Mouse (Mus musculus) ES-E14 (cell line): ENCODE measurements around the gene Gm10277.

Experiments used
- CHD2 ChIP-seq: IDR thresholded peaks from 2 replicates; pipeline ENCODE4 v1.6.1; 2014; ENCODE audit warnings: mild to moderate bottlenecking, low read depth, low read length, inconsistent platforms
- HCFC1 ChIP-seq: IDR thresholded peaks from 2 replicates; pipeline ENCODE4 v1.6.1; 2012; ENCODE audit warnings: low read length, inconsistent platforms, borderline replicate concordance; ENCODE audit not compliant: insufficient read depth
- MAFK ChIP-seq: IDR thresholded peaks from 2 replicates; pipeline ENCODE4 v1.6.1; 2014; ENCODE audit warnings: mild to moderate bottlenecking, low read depth, low read length, inconsistent platforms; ENCODE audit not compliant: insufficient read depth
- ZNF384 ChIP-seq: IDR thresholded peaks from 2 replicates; pipeline ENCODE4 v1.6.1; 2012; ENCODE audit warnings: low read depth, low read length, inconsistent platforms

DNA sequence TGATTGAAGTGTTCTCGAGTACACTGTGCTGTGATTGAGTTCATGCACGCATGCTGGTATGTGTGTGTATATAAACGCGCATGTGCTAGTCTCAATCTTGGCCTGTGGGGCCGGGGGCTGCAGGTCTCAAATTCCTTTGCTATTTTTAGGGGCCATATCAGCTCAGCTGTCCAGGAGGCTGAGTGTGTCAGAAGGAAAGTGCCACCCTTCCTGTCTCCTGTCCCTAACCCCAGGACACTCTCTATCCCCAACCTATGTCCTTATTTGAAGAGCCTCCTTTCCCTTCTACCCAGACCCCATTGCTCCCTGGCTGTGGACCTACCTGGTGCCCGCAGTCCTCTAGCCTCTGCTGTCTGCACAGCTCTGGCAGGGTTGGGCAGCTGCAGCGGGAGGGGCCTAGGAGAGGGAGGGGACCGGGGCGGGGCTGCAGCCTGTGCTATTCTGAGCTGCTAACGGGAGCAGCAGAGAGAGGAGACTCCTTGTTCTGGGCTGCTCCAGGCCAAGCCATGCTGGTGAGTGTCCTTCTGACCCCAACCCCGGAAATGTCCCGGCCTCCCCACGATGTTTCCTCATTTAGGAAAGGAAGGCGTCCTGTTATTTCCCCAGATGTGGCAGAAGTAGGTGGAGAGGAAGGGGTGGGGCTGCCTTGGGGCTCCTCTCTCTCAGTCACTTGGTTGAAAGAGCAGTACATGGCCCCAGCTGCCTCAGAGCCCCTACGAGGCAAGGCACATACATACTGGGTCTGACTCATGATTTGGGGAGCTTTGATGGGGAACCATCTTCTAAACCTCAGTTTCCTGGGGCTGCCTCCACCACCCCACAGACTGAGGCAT, 13.5 kb upstream of the Gm10277 start:
- TF ChIP-seq ZNF384: no peak
- TF ChIP-seq CHD2: no peak
- TF ChIP-seq HCFC1: no peak
- TF ChIP-seq MAFK: no peak
